Mouse (Mus musculus): Measurements from ENCODE around the gene Cd82. TPM values are rescaled to one million over a fixed set of nuclear protein-coding genes. Genes with fewer than 3 reads are reported as not detected.

The Cd82 gene
- polyA plus RNA-seq, 1 experiment from 2014 or later = 106 TPM

DNA sequence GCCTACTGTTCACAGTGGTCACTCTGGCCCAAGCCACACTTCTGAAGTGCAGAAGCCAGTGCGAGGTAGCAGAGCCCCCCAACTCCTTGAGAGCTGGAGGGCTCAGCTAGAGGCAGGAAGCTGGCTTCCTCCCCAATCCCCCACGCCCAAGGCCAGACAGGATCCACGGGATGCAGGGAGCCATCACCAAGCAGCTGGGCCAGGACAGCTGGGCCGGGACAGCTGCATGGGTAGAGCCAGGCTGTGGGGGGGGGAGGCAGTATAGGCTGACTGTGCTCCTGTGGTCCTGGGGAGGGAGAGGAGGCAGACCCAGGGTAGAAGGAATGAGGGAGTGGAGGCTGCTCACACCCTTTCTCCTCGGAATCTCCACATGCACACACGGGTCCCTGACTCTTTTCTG lies 24.6 kb downstream of the Cd82 start:
- Histone ChIP-seq H3K4me3 (replicated peaks) (no peak overlapping the region), H3K4me1 (replicated peaks) (peaks cover 33% of the 10 kb centered on the region), H3K4me2 (replicated peaks) (no peak overlapping the region), H3K9me3 (no peaks in the 10 kb centered on the region), H3K9ac (no peak overlapping the region), H3K27me3 (replicated peaks) (no peaks in the 10 kb centered on the region), H3K27ac (no peak overlapping the region), H3K36me3 (no peaks in the 10 kb centered on the region)
- WGBS = 63% methylated on average over 6 of the region's 6 CpGs
- no peak for ATAC-seq

DNA sequence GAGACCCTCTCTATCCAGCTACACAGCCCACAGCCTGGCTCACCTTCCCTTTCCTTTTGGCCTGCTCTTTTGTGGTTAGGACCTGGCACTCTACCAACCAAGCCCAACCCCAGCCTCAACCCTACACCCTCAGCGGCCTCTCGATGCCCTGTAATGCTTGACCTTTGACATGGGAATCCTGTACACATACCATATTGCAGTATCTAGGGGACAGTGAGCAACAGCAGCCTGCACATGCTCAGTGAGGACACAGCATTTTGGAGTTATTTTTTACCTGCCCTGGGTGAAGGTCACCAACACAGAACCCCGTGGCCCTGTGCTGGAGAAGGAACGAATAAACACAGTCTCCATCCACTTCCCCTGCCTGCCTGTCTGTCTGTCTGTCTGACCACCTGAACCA lies 27.4 kb downstream of the Cd82 start:
- no peak overlapping the region for H3K27ac ChIP-seq
- no peak overlapping the region for H3K4me2 ChIP-seq (replicated peaks)
- H3K9me3 ChIP-seq = no peaks in the 10 kb centered on the region
- no peaks in the 10 kb centered on the region for H3K27me3 ChIP-seq (replicated peaks)
- no peak overlapping the region for H3K9ac ChIP-seq
- H3K4me3 ChIP-seq (replicated peaks) = no peak overlapping the region
- no peak for ATAC-seq
- H3K4me1 ChIP-seq (replicated peaks) = peaks cover 51% of the 10 kb centered on the region
- no peaks in the 10 kb centered on the region for H3K36me3 ChIP-seq
- 63% methylated on average over 4 of the region's 4 CpGs for WGBS

DNA sequence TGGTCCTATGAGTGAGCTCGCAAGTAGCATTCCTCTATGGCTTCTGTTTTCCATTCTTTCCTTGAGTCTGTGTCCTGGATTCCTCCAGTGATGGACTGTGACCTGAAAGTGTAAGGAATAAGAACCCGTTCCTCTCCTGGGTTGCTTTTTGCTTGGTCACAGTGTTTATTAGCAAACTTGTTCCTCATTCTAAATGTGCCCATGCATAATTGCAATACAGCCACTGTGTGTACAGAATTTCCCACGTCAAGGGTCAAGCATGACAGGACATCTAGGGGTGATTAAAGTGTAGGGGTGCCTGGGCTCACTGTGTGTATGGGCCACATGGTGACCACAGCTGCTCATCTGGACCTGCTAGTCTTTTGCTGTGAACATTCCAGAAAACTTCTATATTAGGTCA lies 28.0 kb downstream of the Cd82 start:
- H3K27ac ChIP-seq = no peak overlapping the region
- H3K4me3 ChIP-seq (replicated peaks) = no peak overlapping the region
- H3K4me2 ChIP-seq (replicated peaks) = no peak overlapping the region
- no peak overlapping the region for H3K9ac ChIP-seq
- H3K27me3 ChIP-seq (replicated peaks) = no peaks in the 10 kb centered on the region
- WGBS = 88% methylated on average over 3 of the region's 3 CpGs
- peaks cover 45% of the 10 kb centered on the region for H3K4me1 ChIP-seq (replicated peaks)
- no peaks in the 10 kb centered on the region for H3K9me3 ChIP-seq
- H3K36me3 ChIP-seq = no peaks in the 10 kb centered on the region
- ATAC-seq = no peak

DNA sequence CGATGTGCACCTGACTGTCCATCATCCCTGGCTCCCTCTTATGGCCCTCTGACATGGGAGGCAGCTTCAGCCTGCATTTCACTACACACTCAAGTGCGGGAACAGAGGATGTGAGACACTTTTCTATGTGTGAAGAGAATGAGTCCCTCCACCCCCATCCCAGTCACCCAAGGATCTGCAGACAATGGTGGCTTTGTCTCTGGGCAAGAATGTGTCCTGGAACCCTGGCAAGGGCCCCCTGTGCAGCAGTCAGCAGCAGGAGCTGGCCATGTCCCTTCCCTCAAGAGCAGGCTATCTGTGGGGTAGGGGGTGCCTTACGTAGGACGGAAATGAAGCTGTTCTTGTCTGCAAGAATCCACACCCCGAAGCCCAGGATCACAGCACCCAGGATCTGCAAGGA lies 29.4 kb downstream of the Cd82 start:
- Histone ChIP-seq H3K36me3 (no peaks in the 10 kb centered on the region), H3K9me3 (no peaks in the 10 kb centered on the region), H3K4me3 (replicated peaks) (no peak overlapping the region), H3K4me2 (replicated peaks) (no peak overlapping the region), H3K27ac (peak overlapping the region; percentile 48; the same call in 1 of the 2 replicates), H3K27me3 (replicated peaks) (no peaks in the 10 kb centered on the region), H3K4me1 (replicated peaks) (peaks cover 34% of the 10 kb centered on the region), H3K9ac (no peak overlapping the region)
- no peak for ATAC-seq
- 79% methylated on average over 5 of the region's 5 CpGs for WGBS

DNA sequence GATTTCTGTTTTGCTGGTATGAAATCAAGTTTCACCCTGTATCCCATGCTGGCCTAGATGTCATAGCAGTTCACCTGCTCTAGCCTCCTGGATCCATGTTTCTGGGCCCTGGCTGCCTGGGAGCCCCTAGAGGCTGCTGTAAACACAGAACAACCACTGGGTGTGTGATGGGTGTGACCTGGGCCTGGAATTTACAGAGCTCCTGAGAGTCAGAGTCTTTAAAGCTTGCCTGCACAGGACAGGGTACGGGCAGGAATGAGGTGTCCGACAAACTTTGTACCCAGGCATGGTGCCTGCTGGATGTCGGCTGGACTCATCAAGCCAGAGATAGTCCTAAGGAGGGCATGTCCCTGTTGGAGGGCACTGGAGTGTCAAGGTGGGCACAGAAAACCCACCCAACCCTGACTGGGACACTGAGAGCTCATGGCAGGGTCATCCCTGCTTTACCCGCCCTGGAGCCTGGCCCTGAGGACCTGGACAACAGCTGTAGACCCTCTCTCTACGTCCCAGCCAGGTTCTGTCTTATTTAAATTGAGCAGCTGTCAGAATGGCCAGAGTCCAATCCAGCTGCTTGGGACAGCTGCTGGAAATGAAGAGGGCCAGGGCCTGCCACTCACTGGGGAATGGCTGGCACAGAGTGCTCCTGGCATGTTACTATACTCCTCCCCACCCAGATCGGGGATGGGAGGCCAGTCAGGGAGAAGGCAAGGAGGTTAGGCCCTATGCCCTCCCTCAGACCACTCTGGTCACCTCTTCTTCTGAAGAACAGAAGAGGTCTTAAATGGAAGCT lies 30.1 kb downstream of the Cd82 start:
- H3K9ac ChIP-seq = 0 out of 2 replicates have a peak overlapping the region, but pooled peaks have one; percentile 9
- WGBS = 50% methylated on average over 6 of the region's 6 CpGs
- H3K27ac ChIP-seq = peak overlapping the region; percentile 90
- H3K4me2 ChIP-seq (replicated peaks) = peak overlapping the region; percentile 22; the same call in 1 of the 2 replicates
- H3K9me3 ChIP-seq = no peaks in the 10 kb centered on the region
- H3K27me3 ChIP-seq (replicated peaks) = no peaks in the 10 kb centered on the region
- H3K36me3 ChIP-seq = no peaks in the 10 kb centered on the region
- peak; percentile 78 for ATAC-seq
- H3K4me1 ChIP-seq (replicated peaks) = peaks cover 30% of the 10 kb centered on the region
- H3K4me3 ChIP-seq (replicated peaks) = no peak overlapping the region

DNA sequence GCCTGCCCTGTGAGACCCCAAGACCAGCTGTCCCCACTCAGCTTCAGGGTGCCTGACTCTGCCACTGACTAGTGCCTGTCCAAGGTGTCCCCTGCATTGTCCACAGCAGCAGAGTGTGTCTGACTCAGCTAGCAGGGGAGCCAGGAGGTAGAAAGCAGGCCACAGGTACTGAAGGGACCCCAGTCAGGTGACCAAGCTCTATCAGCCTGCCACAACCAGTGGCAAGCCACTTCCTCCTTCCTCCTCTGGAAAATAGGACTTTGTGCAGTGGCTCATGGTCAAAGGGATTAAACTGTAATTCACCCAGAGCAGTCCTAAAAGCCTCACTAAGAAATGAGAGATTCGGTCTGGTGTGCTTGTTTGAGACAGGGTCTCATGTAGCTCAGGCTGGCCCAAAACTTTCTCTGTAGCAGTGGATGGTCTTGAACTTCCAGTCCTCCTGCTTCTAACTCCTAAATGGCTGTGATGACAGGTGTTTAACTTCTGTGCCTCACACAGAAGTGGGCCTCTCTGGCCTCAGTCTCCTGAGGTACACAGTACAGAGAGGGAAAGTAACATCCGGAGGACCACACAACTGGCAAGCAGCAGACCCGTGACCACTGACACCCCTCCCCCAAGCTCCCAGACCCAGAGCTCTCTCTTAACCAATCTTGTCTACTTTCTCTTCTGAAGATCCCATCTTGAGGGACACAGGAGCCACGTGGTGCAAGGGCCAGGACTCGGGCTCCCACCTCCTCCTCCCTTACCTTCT lies 31.2 kb downstream of the Cd82 start:
- Histone ChIP-seq H3K36me3 (no peaks in the 10 kb centered on the region), H3K4me2 (replicated peaks) (0 out of 2 replicates have a peak overlapping the region, but pooled peaks have one; percentile 6), H3K27me3 (replicated peaks) (no peaks in the 10 kb centered on the region), H3K9ac (peak overlapping the region; percentile 2; the same call in 1 of the 2 replicates), H3K27ac (peak overlapping the region; percentile 90), H3K9me3 (no peaks in the 10 kb centered on the region), H3K4me1 (replicated peaks) (peaks cover 32% of the 10 kb centered on the region), H3K4me3 (replicated peaks) (no peak overlapping the region)
- 44% methylated on average over 5 of the region's 5 CpGs for WGBS
- peak; percentile 85 for ATAC-seq

DNA sequence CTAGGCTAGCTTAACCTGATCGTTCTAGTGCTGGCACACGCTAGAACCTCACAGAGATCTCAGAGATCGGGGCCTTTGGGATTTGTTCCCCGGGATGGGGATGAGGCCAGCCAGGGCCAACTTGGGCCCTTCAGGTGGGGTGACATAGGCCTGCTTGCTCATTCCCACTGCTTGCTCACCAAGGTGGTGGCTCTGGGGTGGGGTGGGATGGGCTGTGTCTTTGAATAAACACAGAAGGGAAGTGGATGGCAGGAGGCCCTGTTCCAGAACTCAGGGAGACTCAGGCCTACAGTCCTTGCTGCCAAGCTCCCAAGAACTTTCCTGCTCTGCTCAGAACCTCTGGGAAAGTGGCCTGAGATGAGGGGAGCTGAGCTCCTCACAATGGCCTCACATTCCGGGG lies 31.9 kb downstream of the Cd82 start:
- H3K4me2 ChIP-seq (replicated peaks) = no peak overlapping the region
- H3K27me3 ChIP-seq (replicated peaks) = no peaks in the 10 kb centered on the region
- H3K27ac ChIP-seq = peak overlapping the region; percentile 90
- H3K9me3 ChIP-seq = no peaks in the 10 kb centered on the region
- no peak overlapping the region for H3K4me3 ChIP-seq (replicated peaks)
- H3K4me1 ChIP-seq (replicated peaks) = peaks cover 33% of the 10 kb centered on the region
- H3K9ac ChIP-seq = no peak overlapping the region
- ATAC-seq = no peak; the same call in 1 of the 2 replicates
- no peaks in the 10 kb centered on the region for H3K36me3 ChIP-seq
- 78% methylated on average over 5 of the region's 5 CpGs for WGBS

DNA sequence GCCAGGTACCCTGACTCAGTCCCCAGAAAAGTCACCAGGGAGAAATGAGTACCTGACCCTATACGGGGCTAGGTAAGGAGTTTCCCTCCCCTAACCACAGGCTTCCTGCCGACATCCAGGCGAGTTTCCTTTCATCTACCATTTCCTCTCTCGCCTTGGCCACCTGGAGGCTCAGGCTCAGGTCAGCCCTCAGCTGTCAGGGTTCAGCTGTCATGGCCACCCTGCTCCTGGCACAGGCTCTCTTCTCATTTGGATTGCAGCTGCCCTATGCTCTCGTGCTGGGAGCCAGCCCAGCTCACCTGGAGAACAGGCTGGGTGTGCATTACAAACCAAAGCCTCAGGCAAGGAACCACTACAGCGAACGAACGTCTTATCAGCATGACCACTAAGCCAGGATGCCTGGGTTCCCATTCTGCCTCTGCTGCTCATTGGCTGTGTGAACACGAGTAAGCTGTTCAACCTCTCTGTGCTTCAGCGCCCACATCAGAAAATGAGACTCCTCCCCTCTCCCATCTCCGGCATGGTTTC lies 34.9 kb downstream of the Cd82 start:
- H3K9ac ChIP-seq = no peak overlapping the region
- peaks cover 30% of the 10 kb centered on the region for H3K4me1 ChIP-seq (replicated peaks)
- H3K36me3 ChIP-seq = no peaks in the 10 kb centered on the region
- 64% methylated on average over 11 of the region's 11 CpGs for WGBS
- H3K4me2 ChIP-seq (replicated peaks) = no peak overlapping the region
- H3K27ac ChIP-seq = no peak overlapping the region
- H3K27me3 ChIP-seq (replicated peaks) = no peaks in the 10 kb centered on the region
- H3K9me3 ChIP-seq = no peaks in the 10 kb centered on the region
- ATAC-seq = no peak
- no peak overlapping the region for H3K4me3 ChIP-seq (replicated peaks)

DNA sequence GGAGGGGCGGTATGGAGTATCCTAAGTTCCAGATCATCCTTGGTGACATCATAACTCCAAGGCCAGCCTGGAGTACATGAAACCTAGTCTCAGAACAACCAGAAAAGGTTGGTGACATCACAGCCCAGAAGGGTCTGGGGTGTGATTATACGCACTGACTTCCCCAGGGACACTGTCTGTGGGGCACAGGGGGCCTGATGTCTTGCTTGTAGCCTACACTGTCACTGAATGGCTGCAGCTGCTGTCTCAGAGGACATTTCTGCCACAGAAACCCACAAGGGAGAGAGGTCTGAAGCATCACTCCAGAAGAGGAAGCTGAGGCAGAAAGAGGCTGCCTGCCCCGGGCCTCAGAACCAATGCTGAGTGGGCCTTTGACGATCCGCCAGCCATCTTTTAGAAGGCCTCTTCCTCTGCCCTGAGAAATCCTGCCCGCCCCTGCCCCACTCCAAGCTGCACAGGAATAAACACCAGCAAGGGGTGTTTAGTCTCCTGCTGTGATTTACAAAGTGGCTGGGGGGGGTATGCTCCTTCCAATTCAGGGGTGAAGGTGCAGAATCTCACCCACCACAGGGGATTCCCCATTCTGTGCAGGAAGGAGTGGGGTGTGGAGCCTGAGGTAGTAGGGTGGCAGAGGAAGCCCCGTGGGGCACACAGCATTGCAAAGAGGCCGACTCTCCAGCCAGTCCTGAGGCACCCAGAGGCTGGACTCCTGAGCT lies 35.8 kb downstream of the Cd82 start:
- WGBS = 54% methylated on average over 8 of the region's 8 CpGs
- H3K27me3 ChIP-seq (replicated peaks) = no peaks in the 10 kb centered on the region
- H3K9me3 ChIP-seq = no peaks in the 10 kb centered on the region
- H3K4me2 ChIP-seq (replicated peaks) = no peak overlapping the region
- no peak overlapping the region for H3K27ac ChIP-seq
- H3K9ac ChIP-seq = no peak overlapping the region
- no peak for ATAC-seq
- no peaks in the 10 kb centered on the region for H3K36me3 ChIP-seq
- H3K4me1 ChIP-seq (replicated peaks) = peaks cover 20% of the 10 kb centered on the region
- no peak overlapping the region for H3K4me3 ChIP-seq (replicated peaks)

DNA sequence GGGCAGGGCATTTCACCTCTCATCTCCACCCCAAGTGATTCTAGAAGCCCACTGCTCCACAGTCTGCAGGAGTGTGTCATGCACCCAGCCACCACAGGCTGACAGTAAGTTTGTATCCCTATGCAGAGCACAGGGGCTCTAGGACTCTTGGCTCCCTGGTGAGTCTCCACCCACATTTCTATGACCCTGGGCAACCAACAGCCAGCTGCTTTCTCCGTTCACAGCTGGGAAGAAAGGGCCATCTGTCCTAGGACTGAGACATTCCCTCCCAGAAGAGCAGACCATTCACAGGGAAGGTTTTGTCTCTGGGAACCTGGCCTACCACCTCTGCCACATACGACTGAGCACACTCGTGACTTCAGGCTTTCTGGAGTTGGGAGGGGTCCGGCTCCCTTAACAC lies 37.1 kb downstream of the Cd82 start:
- H3K4me2 ChIP-seq (replicated peaks) = no peak overlapping the region
- H3K9me3 ChIP-seq = no peaks in the 10 kb centered on the region
- H3K36me3 ChIP-seq = no peaks in the 10 kb centered on the region
- ATAC-seq = no peak
- peaks cover 7% of the 10 kb centered on the region for H3K4me1 ChIP-seq (replicated peaks)
- H3K9ac ChIP-seq = no peak overlapping the region
- no peak overlapping the region for H3K27ac ChIP-seq
- H3K4me3 ChIP-seq (replicated peaks) = no peak overlapping the region
- 46% methylated on average over 4 of the region's 4 CpGs for WGBS
- H3K27me3 ChIP-seq (replicated peaks) = no peaks in the 10 kb centered on the region

DNA sequence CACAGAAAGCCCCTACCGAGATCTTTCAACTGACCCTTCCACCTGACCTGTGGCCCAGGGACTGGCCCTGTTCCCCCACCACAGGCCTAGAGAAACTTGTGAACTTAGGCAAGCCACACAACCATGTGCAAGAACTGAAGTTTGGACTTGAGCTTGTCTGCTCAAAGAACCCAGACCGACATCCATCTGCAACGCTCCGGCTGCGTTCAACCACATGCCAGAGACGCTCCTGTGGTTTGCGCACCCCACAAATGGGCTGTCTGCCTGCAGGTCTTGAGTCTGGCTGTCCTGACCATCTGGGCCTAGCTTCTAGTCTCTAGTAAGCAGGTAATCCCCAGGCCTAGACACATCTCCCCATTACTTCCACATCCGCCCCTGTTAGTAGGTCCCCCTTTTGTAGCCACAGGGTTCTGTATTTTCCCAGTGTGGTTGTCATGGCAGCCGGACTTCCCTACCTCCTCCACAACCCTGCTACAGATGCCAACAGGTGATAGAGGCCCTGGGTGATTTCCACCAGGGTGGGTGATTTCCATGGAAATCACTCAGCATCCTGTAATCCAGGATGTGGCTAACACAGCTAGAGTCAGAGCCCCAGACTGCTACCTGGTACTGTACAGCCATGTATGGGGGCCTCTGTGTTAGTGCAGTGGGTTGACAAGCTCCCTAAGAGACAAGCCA lies 38.5 kb downstream of the Cd82 start:
- no peak overlapping the region for H3K9ac ChIP-seq
- no peaks in the 10 kb centered on the region for H3K9me3 ChIP-seq
- H3K4me2 ChIP-seq (replicated peaks) = no peak overlapping the region
- no peak for ATAC-seq
- H3K4me3 ChIP-seq (replicated peaks) = no peak overlapping the region
- H3K4me1 ChIP-seq (replicated peaks) = 0 out of 2 replicates have a peak, but pooled peaks cover 7% of the 10 kb centered on the region
- 96% methylated on average over 9 of the region's 9 CpGs for WGBS
- no peak overlapping the region for H3K27ac ChIP-seq
- no peaks in the 10 kb centered on the region for H3K36me3 ChIP-seq
- H3K27me3 ChIP-seq (replicated peaks) = no peaks in the 10 kb centered on the region

Measured in intestine, embryonic 15.5 days (tissue).